Mouse (Mus musculus) ovary, postnatal 14 days (tissue): ENCODE data around the gene Icam1.
"Not testable (repeated sequence)": the region's sequence is repeated elsewhere in the genome, so short reads cannot be mapped to it uniquely, and the experiment has no call there.

Experiments used
- DNase-seq: peaks from one replicate; pipeline ENCODE4 v3.0.0; 2022; ENCODE audit warnings: low spot score

Icam1 gene

DNA sequence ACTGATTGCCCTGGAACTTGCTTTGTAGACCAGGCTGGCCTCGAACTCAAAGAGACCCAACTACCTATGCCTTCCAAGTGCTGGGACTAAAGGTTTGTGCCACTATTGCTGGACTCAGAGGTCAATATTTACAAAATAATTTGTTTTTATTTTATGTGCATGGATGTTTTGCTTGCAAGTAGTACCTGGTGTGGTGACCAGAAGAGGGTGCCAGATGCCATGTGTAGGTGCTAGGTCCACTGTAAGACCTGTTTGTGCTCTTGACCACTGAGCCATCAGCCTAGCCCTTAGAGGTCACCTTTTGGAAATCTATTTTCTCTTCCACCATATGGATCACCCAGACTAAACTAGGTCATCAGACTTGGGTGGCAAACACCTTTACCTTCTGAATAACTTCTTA, 6.9 kb downstream of the Icam1 start:
- no peak for DNase-seq

DNA sequence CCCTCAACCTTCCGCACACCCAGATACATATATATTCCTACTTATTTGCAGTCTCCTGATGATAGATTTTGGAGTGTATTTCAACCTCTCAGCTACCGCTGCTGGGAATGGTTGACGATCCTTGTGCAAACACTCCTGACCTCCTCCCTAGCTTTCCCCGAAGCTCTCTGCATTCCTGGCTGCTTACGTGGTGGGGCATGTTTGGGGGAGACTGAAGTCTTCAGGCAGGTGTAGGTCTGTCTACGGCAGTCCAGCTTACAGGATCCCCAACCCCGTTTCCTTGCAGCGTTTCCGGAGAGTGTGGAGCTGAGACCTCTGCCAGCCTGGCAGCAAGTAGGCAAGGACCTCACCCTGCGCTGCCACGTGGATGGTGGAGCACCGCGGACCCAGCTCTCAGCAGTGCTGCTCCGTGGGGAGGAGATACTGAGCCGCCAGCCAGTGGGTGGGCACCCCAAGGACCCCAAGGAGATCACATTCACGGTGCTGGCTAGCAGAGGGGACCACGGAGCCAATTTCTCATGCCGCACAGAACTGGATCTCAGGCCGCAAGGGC, 9.5 kb downstream of the Icam1 start:
- DNase-seq: no peak

DNA sequence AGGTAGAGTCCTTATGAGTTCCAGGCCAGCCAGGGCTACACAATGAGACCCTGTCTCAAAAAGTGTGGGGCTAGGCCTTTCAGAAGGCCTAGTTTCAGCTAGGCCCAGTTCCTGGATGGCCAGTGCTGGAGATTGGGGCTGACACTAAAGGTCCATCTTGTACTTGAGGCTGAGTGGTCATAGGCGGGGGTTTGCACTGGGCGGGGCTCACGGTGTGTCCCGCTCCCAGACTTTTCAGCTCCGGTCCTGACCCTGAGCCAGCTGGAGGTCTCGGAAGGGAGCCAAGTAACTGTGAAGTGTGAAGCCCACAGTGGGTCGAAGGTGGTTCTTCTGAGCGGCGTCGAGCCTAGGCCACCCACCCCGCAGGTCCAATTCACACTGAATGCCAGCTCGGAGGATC, 11.1 kb downstream of the Icam1 start:
- no peak for DNase-seq

DNA sequence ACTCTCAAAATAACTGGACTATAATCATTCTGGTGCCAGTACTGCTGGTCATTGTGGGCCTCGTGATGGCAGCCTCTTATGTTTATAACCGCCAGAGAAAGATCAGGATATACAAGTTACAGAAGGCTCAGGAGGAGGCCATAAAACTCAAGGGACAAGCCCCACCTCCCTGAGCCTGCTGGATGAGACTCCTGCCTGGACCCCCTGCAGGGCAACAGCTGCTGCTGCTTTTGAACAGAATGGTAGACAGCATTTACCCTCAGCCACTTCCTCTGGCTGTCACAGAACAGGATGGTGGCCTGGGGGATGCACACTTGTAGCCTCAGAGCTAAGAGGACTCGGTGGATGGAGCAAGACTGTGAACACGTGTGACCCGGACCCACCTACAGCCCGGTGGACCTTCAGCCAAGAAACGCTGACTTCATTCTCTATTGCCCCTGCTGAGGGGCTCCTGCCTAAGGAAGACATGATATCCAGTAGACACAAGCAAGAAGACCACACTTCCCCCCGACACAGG, 12.0 kb downstream of the Icam1 start:
- no peak for DNase-seq

DNA sequence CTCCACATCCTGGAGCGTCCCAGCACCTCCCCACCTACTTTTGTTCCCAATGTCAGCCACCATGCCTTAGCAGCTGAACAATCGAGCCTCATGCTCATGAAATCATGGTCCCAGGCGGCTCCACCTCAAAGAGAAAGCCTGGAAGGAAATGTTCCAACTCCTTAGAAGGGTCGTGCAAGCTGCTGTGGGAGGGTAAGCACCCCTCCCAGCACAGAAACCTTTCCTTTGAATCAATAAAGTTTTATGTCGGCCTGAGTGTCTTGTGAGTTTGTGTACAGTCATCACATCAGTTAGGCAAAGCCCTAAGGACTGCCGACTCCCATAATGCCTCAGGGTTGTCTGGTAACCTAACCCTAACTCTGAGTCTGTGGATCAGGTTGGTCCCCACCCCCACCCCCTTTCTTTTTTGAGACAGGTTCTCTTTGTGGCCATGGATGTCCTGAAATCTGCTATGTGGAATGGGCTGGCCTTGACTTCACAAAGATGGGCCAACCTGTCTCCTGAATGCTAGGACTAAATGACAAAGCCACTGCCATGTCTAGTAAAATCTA, 12.8 kb downstream of the Icam1 start:
- DNase-seq: no peak

DNA sequence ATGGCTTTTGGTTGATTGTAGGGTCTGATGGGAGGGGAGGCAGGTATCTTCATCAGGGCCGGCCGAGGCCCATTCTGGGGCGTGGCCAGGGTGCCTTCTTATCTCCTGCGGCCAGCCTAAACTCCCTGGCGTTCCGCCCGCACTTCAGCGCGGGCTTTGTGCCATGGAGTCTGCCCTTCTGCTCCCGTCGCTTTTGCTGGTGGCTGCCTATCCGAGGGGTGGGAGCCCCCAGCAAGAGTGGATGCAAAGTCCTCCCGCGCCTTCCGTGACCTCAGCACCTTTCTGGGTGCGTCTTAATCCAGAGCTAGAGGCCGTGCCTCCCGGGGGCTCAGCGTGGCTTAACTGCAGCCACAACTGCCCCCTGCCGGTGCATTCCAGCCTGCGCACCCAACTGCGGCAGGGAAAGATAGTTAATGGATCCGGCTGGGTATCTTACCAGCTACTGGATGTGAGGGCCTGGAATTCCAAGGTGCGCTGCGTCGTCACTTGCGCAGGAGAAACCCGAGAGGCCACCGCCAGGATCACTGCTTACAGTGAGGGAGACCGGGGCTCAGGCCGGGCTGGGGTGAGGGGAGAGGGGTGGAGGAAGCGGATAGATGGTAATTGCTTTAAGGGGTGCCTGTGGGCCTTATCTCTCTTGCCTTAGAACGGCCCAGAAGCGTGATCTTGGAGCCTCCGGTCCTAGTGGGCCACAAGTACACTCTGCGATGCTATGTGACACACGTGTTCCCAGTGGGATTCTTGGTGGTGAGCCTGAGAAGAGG, 13.7 kb downstream of the Icam1 start, which contains the start of gene Icam4:
TSS of gene Icam4 (plus strand) at position 83 of the 764 bp plus-strand sequence.
- peak; percentile 75 for DNase-seq

GRCm38 (mm10) chr9:21030055-21030600, 14.3 kb downstream of the Icam1 start:
- no peak for DNase-seq

- peak; percentile 69 for DNase-seq
Observed at GRCm38 (mm10) chr9:21030781-21031250, 15.0 kb downstream of the Icam1 start.

GRCm38 (mm10) chr9:21031251-21031895, 15.6 kb downstream of the Icam1 start:
- DNase-seq: no peak

- DNase-seq: no peak
Observed at GRCm38 (mm10) chr9:21031896-21032351, 16.1 kb downstream of the Icam1 start, which contains the start of gene Icam5. Gene Icam5, plus strand, starts transcription at chr9:21032073.

DNA sequence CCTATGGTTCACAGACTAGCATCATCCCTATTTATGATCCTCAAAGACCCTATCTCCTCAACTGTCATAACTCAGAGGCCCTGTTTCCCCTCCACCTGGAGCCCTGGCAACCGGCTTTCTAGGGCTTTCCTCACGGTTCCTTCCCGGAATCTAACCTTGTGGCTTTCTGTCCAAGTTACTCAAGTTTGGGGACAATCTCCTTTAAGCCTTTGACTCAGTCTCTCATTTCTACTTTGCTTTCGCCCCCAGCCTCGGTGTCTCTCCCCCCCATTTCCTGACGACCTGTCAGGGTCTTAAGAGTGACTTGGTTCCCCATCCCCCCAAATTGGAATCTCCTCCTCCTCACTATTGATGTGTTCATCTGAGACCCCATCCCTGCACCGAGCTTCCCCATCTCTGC, 16.7 kb downstream of the Icam1 start:
- DNase-seq: no peak

DNA sequence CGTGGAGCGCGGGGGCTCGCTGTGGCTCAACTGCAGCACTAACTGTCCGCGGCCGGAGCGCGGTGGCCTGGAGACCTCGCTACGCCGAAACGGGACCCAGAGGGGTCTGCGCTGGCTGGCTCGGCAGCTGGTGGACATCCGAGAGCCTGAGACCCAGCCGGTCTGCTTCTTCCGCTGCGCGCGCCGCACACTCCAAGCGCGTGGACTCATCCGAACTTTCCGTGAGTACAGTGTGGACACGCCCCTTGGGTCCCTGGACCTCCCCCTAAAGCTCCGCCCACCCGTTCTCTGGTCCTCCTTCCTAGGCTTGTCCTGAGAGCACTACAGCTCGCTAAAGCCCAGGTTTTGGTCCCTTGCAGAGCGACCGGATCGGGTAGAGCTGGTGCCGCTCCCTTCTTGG, 17.4 kb downstream of the Icam1 start:
- DNase-seq: no peak

- no peak for DNase-seq
Observed at GRCm38 (mm10) chr9:21034481-21035085, 18.8 kb downstream of the Icam1 start.

DNA sequence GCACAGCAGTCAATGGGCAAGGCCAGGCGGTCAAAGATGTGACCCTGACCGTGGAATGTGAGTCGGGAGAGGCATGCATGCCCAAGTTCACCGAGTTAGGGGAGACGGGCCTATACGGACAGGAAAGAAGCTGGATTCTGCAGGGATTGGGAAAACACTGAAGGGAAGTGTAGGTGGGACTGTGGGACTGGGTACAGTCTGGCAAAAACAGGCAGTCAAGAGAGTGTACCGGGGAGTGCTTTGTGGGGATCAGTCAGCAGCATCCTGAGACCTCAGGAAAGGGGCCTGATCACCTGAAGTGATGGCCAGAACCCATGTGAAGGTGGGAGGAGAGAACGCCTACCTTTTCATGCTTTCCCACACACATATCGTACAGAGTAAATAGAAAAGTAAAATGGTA, 19.8 kb downstream of the Icam1 start:
- DNase-seq: no peak

GRCm38 (mm10) chr9:21036161-21036560, 20.4 kb downstream of the Icam1 start:
- no peak for DNase-seq

GRCm38 (mm10) chr9:21036666-21037065, 20.9 kb downstream of the Icam1 start:
- DNase-seq: no peak

GRCm38 (mm10) chr9:21037481-21037891, 21.7 kb downstream of the Icam1 start:
- no peak for DNase-seq

- DNase-seq: no peak
Observed at GRCm38 (mm10) chr9:21039779-21040178, 24.0 kb downstream of the Icam1 start.

GRCm38 (mm10) chr9:21041308-21041707, 25.5 kb downstream of the Icam1 start:
- no peak for DNase-seq

DNA sequence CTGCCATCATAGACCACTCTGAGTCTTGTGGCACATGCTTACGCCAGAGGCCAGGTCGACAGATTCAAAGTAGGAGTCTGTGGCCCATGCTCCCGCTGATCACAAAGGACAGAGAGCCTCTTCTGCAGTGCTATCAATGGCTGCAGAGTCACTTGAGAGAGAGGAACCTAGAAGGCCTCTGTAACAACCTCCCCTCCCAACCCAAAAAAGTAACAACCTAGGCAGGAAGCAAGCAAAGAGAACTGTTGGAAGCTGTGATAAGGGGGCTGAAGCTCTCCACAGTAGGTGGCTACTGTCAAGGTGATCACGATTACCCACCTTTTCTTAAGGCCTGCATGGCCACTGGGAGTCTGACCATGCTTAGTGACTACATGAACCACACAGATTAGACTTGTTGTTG, 27.8 kb downstream of the Icam1 start:
- no peak for DNase-seq

GRCm38 (mm10) chr9:21044785-21045184, 29.0 kb downstream of the Icam1 start:
- not testable (repeated sequence) for DNase-seq

DNA sequence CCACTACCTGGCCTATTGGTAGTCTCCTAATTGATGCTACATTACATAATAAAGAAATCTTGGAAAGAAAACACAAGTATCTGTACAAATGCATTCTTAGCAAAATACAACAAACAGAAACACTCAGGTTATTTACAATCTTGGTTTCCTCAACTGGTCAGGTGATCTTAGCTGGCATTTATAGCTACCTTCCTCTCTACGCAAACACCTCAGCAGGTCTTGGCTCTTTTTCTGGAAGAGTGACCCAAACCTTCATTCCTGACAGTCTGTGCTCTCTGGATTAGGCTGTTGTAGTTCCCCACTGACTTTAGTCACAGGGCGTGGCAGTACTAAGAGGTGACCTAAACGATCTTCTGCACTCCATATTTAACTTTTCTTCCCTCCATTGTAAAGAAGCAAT, 29.4 kb downstream of the Icam1 start:
- DNase-seq: no peak
